Mouse (Mus musculus): ENCODE results near the gene Atp1a1. TPM values are rescaled to one million over a fixed set of nuclear protein-coding genes. Genes with fewer than 3 reads are reported as not detected.

Atp1a1 gene
- polyA plus RNA-seq, 1 experiment, result 138 TPM

- WGBS, result 71% methylated on average over 7 of the region's 7 CpGs
- no peak for TF ChIP-seq POLR2A (IDR thresholded peaks at IDR 0.05; ENCODE audit: insufficient read depth, low read depth, low read length)
- no peak for TF ChIP-seq CTCF (IDR thresholded peaks at IDR 0.05; ENCODE audit: insufficient read depth, low read depth, low read length)
- peaks cover 10% of the 10 kb centered on the region for H3K4me1 ChIP-seq (ENCODE audit: control insufficient read depth, insufficient read depth, low read length)
Measured at GRCm38 (mm10) chr3:101588299-101588698, 16.2 kb downstream of the Atp1a1 start.

DNA sequence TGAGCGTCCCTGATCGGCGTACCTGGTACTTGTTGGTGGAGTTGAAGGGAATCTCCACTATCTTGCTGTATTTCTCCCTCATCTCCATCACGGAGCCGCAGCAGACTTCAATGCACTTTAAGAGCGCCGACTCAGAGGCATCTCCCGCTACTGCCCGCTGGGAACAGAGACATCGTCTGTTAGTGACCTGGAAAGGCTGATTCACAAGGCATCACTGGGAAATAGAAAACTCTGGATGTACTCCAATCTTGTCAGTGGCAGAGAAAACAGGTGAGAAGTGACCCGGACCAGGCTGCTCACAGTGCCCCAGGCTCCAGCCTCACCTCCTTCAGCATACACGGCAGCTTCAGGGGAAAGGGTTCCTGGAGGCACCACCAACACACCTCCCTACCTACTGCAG, 17.7 kb downstream of the Atp1a1 start:
- Histone ChIP-seq H3K27ac (ENCODE audit: insufficient read depth, low read depth, low read length) (no peak overlapping the region), H3K4me1 (ENCODE audit: control insufficient read depth, insufficient read depth, low read length) (peaks cover 5% of the 10 kb centered on the region; the same call in 1 of the 2 replicates), H3K4me3 (ENCODE audit: insufficient read depth, low read depth, low read length) (no peak overlapping the region)
- WGBS, result 92% methylated on average over 12 of the region's 12 CpGs
- TF ChIP-seq POLR2A (IDR thresholded peaks at IDR 0.05; ENCODE audit: insufficient read depth, low read depth, low read length) (no peak), CTCF (IDR thresholded peaks at IDR 0.05; ENCODE audit: insufficient read depth, low read depth, low read length) (no peak)

More at GRCm38 (mm10) chr3:101588299-101588698, 16.2 kb downstream of the Atp1a1 start:
- Histone ChIP-seq H3K4me3 (ENCODE audit: insufficient read depth, low read depth, low read length) (no peak overlapping the region), H3K27ac (ENCODE audit: insufficient read depth, low read depth, low read length) (no peak overlapping the region)

DNA sequence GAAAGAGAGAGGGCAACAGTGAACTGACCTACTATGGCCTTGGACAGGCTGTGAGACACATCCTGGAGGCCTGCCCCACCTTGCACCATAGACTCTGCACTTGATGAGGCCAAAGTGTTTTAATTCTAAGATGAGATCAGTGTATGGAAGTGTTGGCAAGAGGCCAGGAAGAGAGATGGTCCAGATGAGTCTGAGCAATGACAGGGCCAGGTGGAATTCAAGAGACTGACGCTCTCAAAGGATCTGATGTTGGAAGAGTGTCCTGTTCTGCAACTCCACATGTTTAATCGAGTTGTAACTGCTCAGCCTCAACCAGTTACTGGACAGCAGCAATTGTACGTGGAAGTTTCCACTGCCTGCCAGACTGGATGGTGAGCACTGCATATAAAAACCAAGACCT, 26.4 kb downstream of the Atp1a1 start:
- Histone ChIP-seq H3K27ac (ENCODE audit: insufficient read depth, low read depth, low read length) (no peak overlapping the region), H3K4me1 (ENCODE audit: control insufficient read depth, insufficient read depth, low read length) (peaks cover 18% of the 10 kb centered on the region), H3K4me3 (ENCODE audit: insufficient read depth, low read depth, low read length) (no peak overlapping the region)
- TF ChIP-seq CTCF (IDR thresholded peaks at IDR 0.05; ENCODE audit: insufficient read depth, low read depth, low read length) (no peak), POLR2A (IDR thresholded peaks at IDR 0.05; ENCODE audit: insufficient read depth, low read depth, low read length) (no peak)
- 84% methylated on average over 3 of the region's 3 CpGs for WGBS

- Histone ChIP-seq H3K27ac (ENCODE audit: insufficient read depth, low read depth, low read length) (no peak overlapping the region), H3K4me1 (ENCODE audit: control insufficient read depth, insufficient read depth, low read length) (peaks cover 24% of the 10 kb centered on the region), H3K4me3 (ENCODE audit: insufficient read depth, low read depth, low read length) (no peak overlapping the region)
- no peak for TF ChIP-seq CTCF (IDR thresholded peaks at IDR 0.05; ENCODE audit: insufficient read depth, low read depth, low read length)
- no peak for TF ChIP-seq POLR2A (IDR thresholded peaks at IDR 0.05; ENCODE audit: insufficient read depth, low read depth, low read length)
- WGBS, result 40% methylated on average over 5 of the region's 5 CpGs
Measured at GRCm38 (mm10) chr3:101577361-101577760, 27.1 kb downstream of the Atp1a1 start.

GRCm38 (mm10) chr3:101575527-101576085, 28.9 kb downstream of the Atp1a1 start:
- Histone ChIP-seq H3K4me3 (ENCODE audit: insufficient read depth, low read depth, low read length) (no peak overlapping the region), H3K4me1 (ENCODE audit: control insufficient read depth, insufficient read depth, low read length) (peaks cover 39% of the 10 kb centered on the region), H3K27ac (ENCODE audit: insufficient read depth, low read depth, low read length) (no peak overlapping the region)
- WGBS, result 83% methylated on average over 9 of the region's 9 CpGs
- TF ChIP-seq CTCF (IDR thresholded peaks at IDR 0.05; ENCODE audit: insufficient read depth, low read depth, low read length) (no peak), POLR2A (IDR thresholded peaks at IDR 0.05; ENCODE audit: insufficient read depth, low read depth, low read length) (no peak)

GRCm38 (mm10) chr3:101574463-101575193, 29.9 kb downstream of the Atp1a1 start:
- WGBS, result 92% methylated on average over 3 of the region's 3 CpGs
- TF ChIP-seq POLR2A (IDR thresholded peaks at IDR 0.05; ENCODE audit: insufficient read depth, low read depth, low read length) (no peak), CTCF (IDR thresholded peaks at IDR 0.05; ENCODE audit: insufficient read depth, low read depth, low read length) (no peak)
- Histone ChIP-seq H3K27ac (ENCODE audit: insufficient read depth, low read depth, low read length) (no peak overlapping the region), H3K4me1 (ENCODE audit: control insufficient read depth, insufficient read depth, low read length) (peaks cover 40% of the 10 kb centered on the region), H3K4me3 (ENCODE audit: insufficient read depth, low read depth, low read length) (no peak overlapping the region)

DNA sequence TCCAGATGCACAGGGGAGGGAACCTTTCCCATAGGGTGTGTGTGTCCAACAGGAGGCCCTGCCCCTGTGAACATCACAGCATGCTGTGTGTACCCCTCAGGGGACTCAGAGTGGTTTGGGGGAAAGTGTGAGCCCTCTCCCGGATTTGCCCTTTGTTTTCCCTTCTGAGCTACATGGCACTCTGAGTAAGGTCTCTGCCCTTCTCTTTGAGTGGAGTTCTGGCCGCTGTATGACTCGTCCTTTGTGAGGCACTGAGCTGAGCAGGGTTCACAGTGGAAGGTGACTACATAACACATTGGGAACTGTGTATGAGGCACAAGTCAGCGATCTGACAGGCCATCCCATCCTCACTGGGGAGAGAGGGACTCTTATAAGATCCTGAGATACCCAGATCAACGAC, 31.5 kb downstream of the Atp1a1 start:
- Histone ChIP-seq H3K4me3 (ENCODE audit: insufficient read depth, low read depth, low read length) (no peak overlapping the region), H3K4me1 (ENCODE audit: control insufficient read depth, insufficient read depth, low read length) (peaks cover 34% of the 10 kb centered on the region), H3K27ac (ENCODE audit: insufficient read depth, low read depth, low read length) (no peak overlapping the region)
- 66% methylated on average over 5 of the region's 5 CpGs for WGBS
- TF ChIP-seq CTCF (IDR thresholded peaks at IDR 0.05; ENCODE audit: insufficient read depth, low read depth, low read length) (no peak), POLR2A (IDR thresholded peaks at IDR 0.05; ENCODE audit: insufficient read depth, low read depth, low read length) (no peak)

DNA sequence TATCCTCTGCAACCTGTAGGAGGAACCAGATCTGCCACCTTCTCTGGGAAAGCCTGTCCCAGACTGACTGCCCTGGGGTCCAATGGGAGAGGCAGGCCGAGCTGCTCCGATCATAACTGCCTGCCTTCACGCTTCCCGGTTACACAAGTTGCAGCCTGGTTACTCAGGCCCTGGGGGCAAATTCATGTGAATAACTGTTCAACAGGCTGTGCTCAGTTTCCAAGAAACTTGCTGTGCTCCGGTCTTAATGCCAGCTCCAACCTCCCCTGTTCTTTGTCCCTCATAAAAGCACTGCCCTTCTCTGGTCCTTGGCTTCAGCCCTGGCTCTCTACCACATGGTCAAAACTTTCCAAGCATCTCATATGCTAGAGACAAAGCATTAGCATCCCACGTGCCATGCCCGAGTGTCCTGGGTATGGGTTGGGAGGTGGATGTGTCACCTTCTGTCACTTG, 32.3 kb downstream of the Atp1a1 start:
- H3K4me3 ChIP-seq (ENCODE audit: insufficient read depth, low read depth, low read length), result no peak overlapping the region
- TF ChIP-seq POLR2A (IDR thresholded peaks at IDR 0.05; ENCODE audit: insufficient read depth, low read depth, low read length), result no peak
- no peak for TF ChIP-seq CTCF (IDR thresholded peaks at IDR 0.05; ENCODE audit: insufficient read depth, low read depth, low read length)
- peaks cover 27% of the 10 kb centered on the region for H3K4me1 ChIP-seq (ENCODE audit: control insufficient read depth, insufficient read depth, low read length)
- WGBS, result 39% methylated on average over 7 of the region's 7 CpGs
- H3K27ac ChIP-seq (ENCODE audit: insufficient read depth, low read depth, low read length), result peak overlapping the region; percentile 18; the same call in 1 of the 2 replicates

DNA sequence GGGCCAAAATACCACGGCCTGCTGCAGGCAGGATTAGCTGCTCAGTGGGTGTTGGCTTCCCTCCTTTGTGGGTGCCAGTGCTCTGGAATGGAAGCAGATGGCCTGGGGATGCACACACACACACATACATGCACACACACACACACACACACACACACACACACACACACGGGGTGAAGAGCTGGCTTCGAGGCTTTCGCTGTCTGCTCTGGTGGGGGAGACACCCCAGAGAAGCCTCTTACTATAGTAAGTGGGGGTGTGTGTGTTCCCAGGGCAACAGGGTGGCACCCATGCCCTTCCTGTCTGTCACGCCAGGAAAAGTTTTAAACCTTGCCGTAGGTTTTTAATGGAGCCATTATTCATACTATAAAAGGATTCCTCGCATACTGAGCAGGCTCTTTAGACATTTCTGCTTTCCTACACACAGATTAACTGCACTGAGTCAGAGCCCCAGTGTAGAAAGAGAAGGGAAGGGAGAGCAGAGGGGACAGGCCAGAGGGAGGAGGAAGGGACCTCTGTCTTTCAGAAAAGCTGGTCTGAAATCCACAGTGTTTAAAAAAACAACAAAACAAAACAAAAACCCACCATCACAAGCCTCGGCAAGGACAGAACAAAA, 32.9 kb downstream of the Atp1a1 start:
- H3K27ac ChIP-seq (ENCODE audit: insufficient read depth, low read depth, low read length), result peak overlapping the region; percentile 39
- 31% methylated on average over 8 of the region's 8 CpGs for WGBS
- H3K4me1 ChIP-seq (ENCODE audit: control insufficient read depth, insufficient read depth, low read length), result peaks cover 24% of the 10 kb centered on the region
- no peak overlapping the region for H3K4me3 ChIP-seq (ENCODE audit: insufficient read depth, low read depth, low read length)
- TF ChIP-seq POLR2A (IDR thresholded peaks at IDR 0.05; ENCODE audit: insufficient read depth, low read depth, low read length) (no peak), CTCF (IDR thresholded peaks at IDR 0.05; ENCODE audit: insufficient read depth, low read depth, low read length) (no peak)
